Mouse (Mus musculus): Measurements from ENCODE around the gene Tmem200b.

DNA sequence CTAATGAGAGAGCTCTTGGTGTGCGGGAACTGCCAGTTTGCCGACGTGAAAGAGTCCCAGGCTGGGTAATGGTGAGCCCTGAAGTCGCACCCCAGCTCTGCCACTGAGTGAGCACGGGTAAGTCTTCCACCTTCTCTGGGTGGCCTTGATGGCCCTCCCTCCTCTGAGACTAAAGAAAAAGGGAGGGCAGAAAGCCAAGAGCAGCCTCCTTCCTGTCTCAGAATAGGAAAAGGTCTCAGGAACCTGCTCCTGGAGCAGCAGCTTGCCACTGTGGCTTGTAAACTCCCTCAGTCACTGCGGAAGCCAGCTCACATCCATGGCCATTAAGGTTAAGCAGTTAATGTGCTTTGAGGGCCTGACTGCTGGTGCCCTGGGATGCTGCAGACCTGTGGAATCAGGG, 36.2 kb upstream of the Tmem200b start:
- TF ChIP-seq CTCF (IDR thresholded peaks at IDR 0.05; ENCODE audit: control insufficient read depth, insufficient read depth, insufficient replicate concordance, low read depth, low read length) (no peak), POLR2A (IDR thresholded peaks at IDR 0.05; ENCODE audit: control insufficient read depth, low read depth, low read length) (no peak)
